Mouse (Mus musculus) stomach, postnatal 0 days (tissue): ENCODE data around the gene 4931406C07Rik.

Source experiments
- CTCF ChIP-seq: IDR thresholded peaks from 2 replicates; pipeline ENCODE4 v1.5.1; 2016; ENCODE audit warnings: antibody characterized with exemption, low read depth, mild to moderate bottlenecking, moderate library complexity
- EP300 ChIP-seq: optimal IDR thresholded peaks from 2 replicates; pipeline ENCODE3; 2016; ENCODE audit warnings: antibody characterized with exemption

DNA sequence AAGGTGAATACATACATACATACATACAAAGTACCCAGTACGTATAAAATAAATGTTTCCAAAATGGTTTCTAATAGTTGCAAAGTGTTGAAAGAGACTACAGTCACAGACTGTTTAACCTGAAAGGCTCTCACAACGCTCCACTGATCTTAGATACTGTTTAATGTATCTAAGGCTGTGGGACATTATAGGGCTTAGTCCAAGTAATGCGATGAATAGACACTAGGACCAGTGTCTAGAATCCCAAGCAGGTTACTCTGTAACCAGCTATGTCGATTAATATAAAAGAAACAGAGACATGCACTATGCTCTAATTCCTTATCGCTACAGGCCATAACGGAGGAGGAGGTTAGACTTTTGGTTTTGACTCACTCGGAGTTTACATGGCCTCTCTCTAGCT, 9.1 kb downstream of the 4931406C07Rik start:
- TF ChIP-seq CTCF (no peak), EP300 (no peak)
